Mouse (Mus musculus): ENCODE data around the gene Chat.

Chat gene

GRCm38 (mm10) chr14:32465889-32466288 lies at the start of gene Chat:
Gene Chat (minus strand): TSS chr14:32465989.
- DNase-seq, result no peak

- DNase-seq, result peak; percentile 95
Measured at GRCm38 (mm10) chr14:32513336-32514032, 47.7 kb upstream of the Chat start, which contains the start of gene Ercc6. Gene Ercc6 (plus strand): TSS chr14:32513521.

GRCm38 (mm10) chr14:32512912-32513311 lies 47.1 kb upstream of the Chat start:
- no peak for DNase-seq

GRCm38 (mm10) chr14:32509443-32509961 lies 43.7 kb upstream of the Chat start:
- DNase-seq, result peak; percentile 4

- no peak for DNase-seq
Measured at GRCm38 (mm10) chr14:32508105-32508835, 42.5 kb upstream of the Chat start.

GRCm38 (mm10) chr14:32507216-32507615 lies 41.4 kb upstream of the Chat start:
- DNase-seq, result no peak

GRCm38 (mm10) chr14:32506329-32506728 lies 40.5 kb upstream of the Chat start:
- no peak for DNase-seq

GRCm38 (mm10) chr14:32503897-32504296 lies 38.1 kb upstream of the Chat start:
- DNase-seq, result no peak

GRCm38 (mm10) chr14:32502764-32503688 lies 37.2 kb upstream of the Chat start:
- no peak for DNase-seq

GRCm38 (mm10) chr14:32501303-32501702 lies 35.5 kb upstream of the Chat start:
- no peak for DNase-seq

GRCm38 (mm10) chr14:32496115-32496850 lies 30.5 kb upstream of the Chat start:
- no peak for DNase-seq

GRCm38 (mm10) chr14:32492521-32492920 lies 26.7 kb upstream of the Chat start:
- DNase-seq, result peak; percentile 17

GRCm38 (mm10) chr14:32482061-32482460 lies 16.3 kb upstream of the Chat start:
- DNase-seq, result no peak

- no peak for DNase-seq
Measured at GRCm38 (mm10) chr14:32477581-32477980, 11.8 kb upstream of the Chat start.

- DNase-seq, result no peak
Measured at GRCm38 (mm10) chr14:32476559-32476958, 10.8 kb upstream of the Chat start.

- DNase-seq, result peak; percentile 60
Measured at GRCm38 (mm10) chr14:32472996-32473395, 7.2 kb upstream of the Chat start.

- DNase-seq, result peak; percentile 13
Measured at GRCm38 (mm10) chr14:32467606-32468005, 1.8 kb upstream of the Chat start.

- no peak for DNase-seq
Measured at GRCm38 (mm10) chr14:32465506-32465870, 301 bp downstream of the Chat start.

GRCm38 (mm10) chr14:32464601-32465505 lies 936 bp downstream of the Chat start, which contains the start of gene Slc18a3:
Gene Slc18a3 (minus strand): TSS chr14:32464850.
- no peak for DNase-seq

- no peak for DNase-seq
Measured at GRCm38 (mm10) chr14:32463211-32464040, 2.4 kb downstream of the Chat start.

Data from lung, postnatal 36 days (tissue).